Mouse (Mus musculus): ENCODE data around the gene Pah. TPM values are rescaled to one million over a fixed set of nuclear protein-coding genes. Genes with fewer than 3 reads are reported as not detected.

Pah gene
- polyA plus RNA-seq, 1 experiment from 2014 or later, result 0.26 TPM

DNA sequence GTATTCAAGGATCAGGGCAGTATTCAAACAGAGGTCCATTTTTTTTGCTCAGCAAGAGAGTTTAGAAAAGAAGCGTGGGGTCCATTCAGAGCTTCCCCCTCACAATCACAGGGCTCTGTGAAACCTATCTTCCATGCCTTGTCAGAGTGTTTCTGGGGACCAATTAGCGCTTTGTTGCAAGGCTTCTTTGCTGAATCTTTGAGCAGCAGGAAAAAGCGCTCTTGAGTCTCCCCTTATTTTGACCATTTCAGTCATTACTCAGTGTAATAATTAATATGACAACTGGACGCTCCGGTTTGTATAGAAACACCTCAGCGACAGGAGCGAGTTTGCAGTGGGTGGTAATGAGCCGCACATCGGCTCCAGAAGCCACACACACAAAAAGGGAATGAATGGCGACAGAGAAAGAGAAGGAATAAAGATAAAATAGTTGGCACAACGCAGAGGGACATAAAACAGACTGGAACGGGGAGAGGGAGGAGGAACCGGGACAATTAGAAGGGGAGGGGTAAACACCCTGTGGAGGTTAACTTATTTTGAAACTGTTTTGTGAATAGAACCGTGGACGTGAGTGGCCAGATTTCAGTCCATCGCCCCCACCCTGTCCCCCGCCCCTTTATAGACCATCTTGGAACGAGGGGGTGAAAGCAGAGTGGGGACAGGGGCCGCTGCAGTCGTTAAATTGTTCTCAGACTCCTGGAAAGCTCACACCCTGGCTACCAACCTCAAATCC is 20.5 kb upstream of the Pah start:
- Histone ChIP-seq H3K9me3 (ENCODE audit: control insufficient read depth) (0 out of 2 replicates have a peak, but pooled peaks cover 5% of the 10 kb centered on the region), H3K4me3 (ENCODE audit: low read depth, low read length) (no peak overlapping the region), H3K4me2 (replicated peaks; ENCODE audit: low read depth) (no peak overlapping the region), H3K27me3 (replicated peaks; ENCODE audit: control insufficient read depth, insufficient read depth, low read length) (peaks cover 61% of the 10 kb centered on the region), H3K36me3 (ENCODE audit: control insufficient read depth, insufficient read depth) (no peaks in the 10 kb centered on the region), H3K9ac (ENCODE audit: low read depth, low read length) (no peak overlapping the region), H3K4me1 (replicated peaks; ENCODE audit: control insufficient read depth, insufficient read depth, low read length) (no peaks in the 10 kb centered on the region), H3K27ac (ENCODE audit: low read depth, low read length) (no peak overlapping the region)
- no peak for TF ChIP-seq CTCF (IDR thresholded peaks at IDR 0.05; ENCODE audit: low read depth)
- ATAC-seq, result no peak
- 20% methylated on average over 20 of the region's 20 CpGs for WGBS

DNA sequence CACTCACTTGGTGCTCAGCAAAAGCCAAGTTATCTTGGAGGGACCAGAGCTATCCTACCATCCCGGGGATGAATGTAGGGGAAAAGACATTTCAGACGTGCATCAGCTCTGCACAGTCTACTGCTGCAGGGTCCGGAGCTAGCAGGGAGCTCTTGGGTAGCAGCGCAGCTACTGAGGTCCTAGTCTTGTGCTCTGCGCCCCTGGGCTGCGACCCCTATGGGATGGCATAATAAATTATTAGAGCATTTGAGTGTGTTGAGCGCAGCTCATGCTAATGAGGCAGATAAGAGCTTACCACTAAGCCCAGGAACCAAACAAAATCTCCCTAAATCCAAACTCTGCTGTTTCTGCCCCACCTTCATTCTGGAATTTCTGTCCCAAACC is 19.9 kb upstream of the Pah start:
- Histone ChIP-seq H3K4me2 (replicated peaks; ENCODE audit: low read depth) (no peak overlapping the region), H3K27me3 (replicated peaks; ENCODE audit: control insufficient read depth, insufficient read depth, low read length) (peaks cover 59% of the 10 kb centered on the region), H3K27ac (ENCODE audit: low read depth, low read length) (no peak overlapping the region), H3K4me1 (replicated peaks; ENCODE audit: control insufficient read depth, insufficient read depth, low read length) (no peaks in the 10 kb centered on the region), H3K4me3 (ENCODE audit: low read depth, low read length) (no peak overlapping the region), H3K9ac (ENCODE audit: low read depth, low read length) (no peak overlapping the region), H3K36me3 (ENCODE audit: control insufficient read depth, insufficient read depth) (no peaks in the 10 kb centered on the region), H3K9me3 (ENCODE audit: control insufficient read depth) (0 out of 2 replicates have a peak, but pooled peaks cover 5% of the 10 kb centered on the region)
- WGBS, result 16% methylated on average over 7 of the region's 7 CpGs
- no peak for ATAC-seq
- 0 out of 2 replicates have a peak, but pooled peaks have one; percentile 4 for TF ChIP-seq CTCF (IDR thresholded peaks at IDR 0.05; ENCODE audit: low read depth)

DNA sequence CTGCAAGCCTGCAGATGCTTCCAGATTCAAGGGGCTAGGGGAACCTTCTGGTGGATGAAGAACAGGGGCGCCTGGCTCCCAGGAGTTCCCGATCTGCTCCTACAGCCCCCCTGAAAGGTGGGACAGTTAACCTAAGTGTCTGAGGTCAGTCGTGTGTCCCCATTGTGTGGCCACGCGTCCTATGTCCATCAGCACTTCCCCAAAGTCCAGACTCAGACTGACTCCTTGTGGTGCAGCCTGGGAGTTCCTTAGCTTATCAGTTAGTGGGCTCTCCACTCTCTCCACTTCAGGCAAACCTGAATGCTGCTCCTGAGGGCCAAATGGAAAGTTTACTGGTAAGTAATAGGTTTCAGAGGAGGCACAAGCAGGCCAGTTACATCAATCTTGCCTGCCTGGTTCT is 19.3 kb upstream of the Pah start:
- Histone ChIP-seq H3K9me3 (ENCODE audit: control insufficient read depth) (0 out of 2 replicates have a peak, but pooled peaks cover 5% of the 10 kb centered on the region), H3K4me2 (replicated peaks; ENCODE audit: low read depth) (no peak overlapping the region), H3K4me1 (replicated peaks; ENCODE audit: control insufficient read depth, insufficient read depth, low read length) (no peaks in the 10 kb centered on the region), H3K9ac (ENCODE audit: low read depth, low read length) (no peak overlapping the region), H3K36me3 (ENCODE audit: control insufficient read depth, insufficient read depth) (no peaks in the 10 kb centered on the region), H3K4me3 (ENCODE audit: low read depth, low read length) (no peak overlapping the region), H3K27me3 (replicated peaks; ENCODE audit: control insufficient read depth, insufficient read depth, low read length) (peaks cover 55% of the 10 kb centered on the region), H3K27ac (ENCODE audit: low read depth, low read length) (no peak overlapping the region)
- ATAC-seq, result no peak
- 28% methylated on average over 5 of the region's 5 CpGs for WGBS
- peak; percentile 54 for TF ChIP-seq CTCF (IDR thresholded peaks at IDR 0.05; ENCODE audit: low read depth)

DNA sequence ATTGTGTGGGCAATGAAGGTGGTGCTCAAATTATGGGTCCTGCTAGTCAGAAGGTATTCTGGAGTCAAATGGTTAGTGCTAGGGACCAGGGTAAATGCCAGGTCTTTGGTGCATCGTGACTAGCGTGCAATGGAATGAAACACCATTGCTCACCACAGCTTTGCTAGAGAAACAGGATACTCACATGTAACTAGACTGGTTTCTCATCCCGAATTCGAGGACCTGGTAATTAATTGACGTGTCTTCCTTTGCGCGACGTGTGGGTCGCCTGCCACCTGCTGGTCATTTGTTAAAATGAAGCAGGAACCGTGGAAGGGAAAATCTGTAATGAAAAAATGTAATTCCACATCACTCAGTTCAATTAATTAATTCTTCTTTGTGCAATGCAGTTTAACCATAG is 17.6 kb upstream of the Pah start:
- TF ChIP-seq CTCF (IDR thresholded peaks at IDR 0.05; ENCODE audit: low read depth), result peak; percentile 91
- Histone ChIP-seq H3K36me3 (ENCODE audit: control insufficient read depth, insufficient read depth) (no peaks in the 10 kb centered on the region), H3K27ac (ENCODE audit: low read depth, low read length) (no peak overlapping the region), H3K4me3 (ENCODE audit: low read depth, low read length) (no peak overlapping the region), H3K9me3 (ENCODE audit: control insufficient read depth) (no peaks in the 10 kb centered on the region), H3K27me3 (replicated peaks; ENCODE audit: control insufficient read depth, insufficient read depth, low read length) (peaks cover 43% of the 10 kb centered on the region), H3K4me2 (replicated peaks; ENCODE audit: low read depth) (no peak overlapping the region), H3K4me1 (replicated peaks; ENCODE audit: control insufficient read depth, insufficient read depth, low read length) (no peaks in the 10 kb centered on the region), H3K9ac (ENCODE audit: low read depth, low read length) (no peak overlapping the region)
- ATAC-seq, result no peak
- WGBS, result 2% methylated on average over 10 of the region's 10 CpGs

DNA sequence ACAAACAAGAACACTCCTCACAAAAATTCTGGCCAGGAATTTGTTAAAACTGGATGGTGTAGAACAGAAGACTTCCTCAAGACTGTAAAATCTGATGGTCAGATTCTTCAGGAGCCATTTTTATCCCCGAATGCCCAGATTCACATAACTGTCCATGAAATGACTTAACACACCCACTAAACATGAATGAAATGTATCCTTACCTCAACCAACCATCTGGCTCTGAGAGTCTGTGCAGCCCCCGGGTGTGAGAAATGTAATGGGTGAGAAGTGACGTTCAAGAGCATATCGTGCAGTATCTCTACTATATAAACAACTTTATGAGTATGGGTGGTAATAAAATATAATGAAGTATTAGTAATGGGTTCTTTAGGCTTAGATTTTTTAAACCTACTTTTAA is 13.0 kb upstream of the Pah start:
- Histone ChIP-seq H3K4me2 (replicated peaks; ENCODE audit: low read depth) (no peak overlapping the region), H3K9ac (ENCODE audit: low read depth, low read length) (no peak overlapping the region), H3K4me3 (ENCODE audit: low read depth, low read length) (no peak overlapping the region), H3K4me1 (replicated peaks; ENCODE audit: control insufficient read depth, insufficient read depth, low read length) (no peaks in the 10 kb centered on the region), H3K27me3 (replicated peaks; ENCODE audit: control insufficient read depth, insufficient read depth, low read length) (peaks cover 7% of the 10 kb centered on the region), H3K36me3 (ENCODE audit: control insufficient read depth, insufficient read depth) (no peaks in the 10 kb centered on the region), H3K9me3 (ENCODE audit: control insufficient read depth) (no peaks in the 10 kb centered on the region), H3K27ac (ENCODE audit: low read depth, low read length) (no peak overlapping the region)
- no peak for TF ChIP-seq CTCF (IDR thresholded peaks at IDR 0.05; ENCODE audit: low read depth)
- no peak for ATAC-seq
- WGBS, result 74% methylated on average over 4 of the region's 4 CpGs

DNA sequence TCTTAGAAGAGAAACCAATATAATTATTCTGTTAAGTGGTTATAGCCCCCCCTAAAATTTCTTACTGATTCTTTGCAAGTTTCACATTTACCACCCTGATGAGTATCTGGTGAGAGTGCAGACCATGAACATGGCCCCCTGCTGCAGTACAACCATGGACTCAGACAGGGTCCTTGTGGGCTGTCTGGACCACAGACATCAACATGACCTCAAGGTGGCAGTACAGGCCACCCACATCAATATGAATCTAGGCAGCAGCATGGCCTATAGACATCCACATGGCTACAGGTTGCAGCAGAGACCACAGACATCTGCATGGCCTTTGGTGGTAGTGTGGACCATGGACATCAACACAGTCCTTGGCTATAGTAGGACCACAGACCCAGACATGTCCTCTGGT is 8.5 kb upstream of the Pah start:
- Histone ChIP-seq H3K4me2 (replicated peaks; ENCODE audit: low read depth) (no peak overlapping the region), H3K27me3 (replicated peaks; ENCODE audit: control insufficient read depth, insufficient read depth, low read length) (no peaks in the 10 kb centered on the region), H3K27ac (ENCODE audit: low read depth, low read length) (no peak overlapping the region), H3K4me3 (ENCODE audit: low read depth, low read length) (no peak overlapping the region), H3K9ac (ENCODE audit: low read depth, low read length) (no peak overlapping the region), H3K9me3 (ENCODE audit: control insufficient read depth) (no peaks in the 10 kb centered on the region), H3K4me1 (replicated peaks; ENCODE audit: control insufficient read depth, insufficient read depth, low read length) (no peaks in the 10 kb centered on the region), H3K36me3 (ENCODE audit: control insufficient read depth, insufficient read depth) (no peaks in the 10 kb centered on the region)
- TF ChIP-seq CTCF (IDR thresholded peaks at IDR 0.05; ENCODE audit: low read depth), result peak; percentile 34
- ATAC-seq, result no peak

All from intestine, postnatal 0 days (tissue).